Mouse (Mus musculus) CD8-positive naive resting alpha-beta T cell, adult 2 months (primary cell): ENCODE results near the gene Spx.

ENCODE experiments used
- DNase-seq, 2 experiments: peaks; one replicate each; pipeline ENCODE4 v3.0.0; 2022; ENCODE audit warnings: low read depth in 2 of 2, low spot score in 2 of 2

Gene Spx

GRCm38 (mm10) chr6:142424976-142425375 is 11.7 kb downstream of the Spx start:
- DNase-seq: no peak

GRCm38 (mm10) chr6:142429072-142429471 is 15.8 kb downstream of the Spx start:
- DNase-seq: no peak

- no peak for DNase-seq
Observed at GRCm38 (mm10) chr6:142451381-142451780, 38.1 kb downstream of the Spx start.

DNA sequence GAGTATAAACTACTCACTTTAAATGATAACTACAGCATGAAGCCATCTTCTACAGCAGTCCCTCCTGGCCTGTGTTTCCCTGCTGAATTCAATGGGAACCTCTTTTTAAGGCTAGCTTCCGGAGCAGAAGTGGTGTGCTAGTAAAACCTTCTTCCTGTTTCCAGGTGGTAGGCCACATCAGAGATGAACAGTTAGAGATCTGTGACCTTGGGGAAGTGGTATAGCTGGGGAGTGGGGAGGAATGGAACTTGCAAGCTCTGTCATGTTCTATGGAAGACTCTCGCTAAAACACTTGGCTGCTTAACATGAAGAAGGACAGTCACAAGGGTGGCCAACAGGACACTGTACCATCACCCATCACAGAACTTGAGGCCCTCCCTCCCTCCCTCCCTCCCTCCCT is 40.1 kb downstream of the Spx start:
- no peak for DNase-seq

- no peak for DNase-seq
Observed at GRCm38 (mm10) chr6:142455314-142455996, 42.2 kb downstream of the Spx start.

DNA sequence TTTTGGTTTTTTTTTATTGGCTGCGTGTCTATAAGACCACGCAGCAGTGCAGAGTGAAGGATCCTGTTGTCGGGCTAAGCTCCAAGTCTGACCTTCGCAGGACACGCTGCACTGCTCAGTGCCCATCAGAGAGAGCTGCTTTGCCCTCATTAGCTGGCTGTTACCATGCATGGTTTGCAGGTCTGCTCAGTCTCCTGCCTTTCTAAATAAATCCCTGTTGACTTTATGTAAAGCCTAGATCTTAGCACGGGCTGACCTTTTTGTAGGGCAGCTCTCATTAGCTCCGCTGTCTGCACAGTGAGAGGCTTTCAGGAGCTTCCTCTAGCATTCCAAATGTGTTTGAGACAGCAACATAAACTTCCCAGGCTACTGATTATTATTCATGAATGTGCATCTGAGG is 44.8 kb downstream of the Spx start:
- DNase-seq: no peak

- no peak for DNase-seq
Observed at GRCm38 (mm10) chr6:142459017-142459678, 45.9 kb downstream of the Spx start.

DNA sequence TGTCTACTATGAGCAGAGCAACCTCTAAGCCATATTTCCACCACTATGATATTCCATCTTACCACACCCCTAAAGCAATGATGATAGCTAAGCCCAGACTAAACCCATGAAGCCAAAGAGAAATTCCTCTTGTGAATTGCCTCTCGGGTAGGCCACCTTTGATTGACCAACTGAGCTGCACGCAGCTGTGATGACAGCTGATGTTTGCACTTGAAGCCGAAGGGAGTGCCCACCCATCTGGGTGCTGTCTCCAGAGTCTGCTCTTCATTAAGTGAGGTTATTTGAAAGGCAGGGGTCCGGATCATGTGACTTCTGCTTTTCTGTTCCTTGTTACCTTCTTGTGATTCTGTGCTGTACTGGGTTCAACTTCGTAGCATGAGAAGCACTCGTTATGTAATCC is 49.0 kb downstream of the Spx start:
- DNase-seq: no peak
